Mouse (Mus musculus) gastrocnemius, postnatal 14 days (tissue): ENCODE results near the gene Srl. TPM values are rescaled to one million over a fixed set of nuclear protein-coding genes. Genes with fewer than 3 reads are reported as not detected.

Experiments
- DNase-seq: peaks from one replicate; pipeline ENCODE4 v3.0.0; 2021; ENCODE audit warnings: mixed read lengths
- intact Hi-C: fragments of 180-260 bp; cut with DNase I; formaldehyde crosslinking; loops from one replicate; pipeline ENCODE4 v1.15.1; 2025; ENCODE audit warnings: low total_unique reads
- total RNA-seq, 2 experiments: library from RNA; stranded (reverse); gene quantifications; 2 replicates each; pipeline ENCODE4 v1.2.3; 2021

Srl gene
- total RNA-seq, 2 experiments from 2014 or later: 1,512 to 1,606 TPM

- intact Hi-C loops: no loop called here
- peak; percentile 61 for DNase-seq
Measured at GRCm38 (mm10) chr16:4522879-4523278, 18.7 kb downstream of the Srl start.

GRCm38 (mm10) chr16:4521735-4522530 is 19.7 kb downstream of the Srl start:
- DNase-seq: peak; percentile 53
- intact Hi-C loops: no loop called here

DNA sequence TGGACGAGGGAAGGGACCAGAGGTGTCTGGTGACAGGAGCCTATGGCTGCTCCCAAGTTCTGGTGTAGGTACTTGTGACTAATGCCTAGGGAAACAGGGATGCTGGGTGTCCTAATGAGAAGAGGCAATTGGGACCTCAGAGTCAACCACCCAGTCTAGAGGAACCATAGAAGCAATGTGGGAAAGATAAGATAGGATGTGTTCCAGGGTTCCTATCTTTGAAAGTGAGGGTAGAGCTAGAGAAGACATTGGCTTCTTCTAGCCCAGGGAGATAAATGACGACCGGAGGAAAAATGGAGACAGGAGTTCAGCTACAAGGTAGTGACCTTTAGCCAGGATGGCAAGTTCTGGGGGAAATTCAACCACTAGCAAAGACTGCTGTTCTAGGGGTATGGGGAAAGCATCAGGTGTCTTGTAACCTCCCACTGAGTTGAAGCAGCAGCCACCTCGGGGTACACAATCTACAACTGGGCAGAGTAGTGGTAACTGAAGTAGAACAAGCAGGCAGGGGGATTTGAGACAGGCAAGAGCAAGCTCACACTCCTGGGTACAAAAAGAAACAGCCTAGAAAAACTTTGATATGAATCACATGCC is 20.4 kb downstream of the Srl start:
- intact Hi-C loops: no loop called here

DNA sequence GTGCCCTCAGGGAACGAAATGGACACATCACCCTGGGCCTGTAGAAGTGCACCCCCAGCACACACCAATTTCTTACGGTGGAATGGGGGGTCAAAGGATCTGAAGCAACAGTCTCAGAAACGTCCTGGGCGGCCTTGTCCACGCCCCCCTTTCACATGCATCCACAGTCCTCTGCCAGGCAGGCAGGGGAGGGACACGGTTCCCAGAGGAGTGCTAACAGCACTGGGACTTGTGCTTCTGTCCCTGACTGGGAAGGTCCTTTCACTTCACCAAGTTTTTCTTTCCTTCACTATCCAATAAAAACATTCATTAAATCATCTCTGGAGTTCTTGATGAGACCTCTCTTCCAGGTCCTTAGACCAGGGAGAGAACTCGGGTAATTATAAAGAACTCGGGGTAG is 20.9 kb downstream of the Srl start:
- intact Hi-C loops: no loop called here
- no peak for DNase-seq

More for the DNA sequence above, 20.4 kb downstream of the Srl start:
- no peak for DNase-seq

- no peak for DNase-seq
Measured at GRCm38 (mm10) chr16:4519825-4520224, 21.8 kb downstream of the Srl start.

DNA sequence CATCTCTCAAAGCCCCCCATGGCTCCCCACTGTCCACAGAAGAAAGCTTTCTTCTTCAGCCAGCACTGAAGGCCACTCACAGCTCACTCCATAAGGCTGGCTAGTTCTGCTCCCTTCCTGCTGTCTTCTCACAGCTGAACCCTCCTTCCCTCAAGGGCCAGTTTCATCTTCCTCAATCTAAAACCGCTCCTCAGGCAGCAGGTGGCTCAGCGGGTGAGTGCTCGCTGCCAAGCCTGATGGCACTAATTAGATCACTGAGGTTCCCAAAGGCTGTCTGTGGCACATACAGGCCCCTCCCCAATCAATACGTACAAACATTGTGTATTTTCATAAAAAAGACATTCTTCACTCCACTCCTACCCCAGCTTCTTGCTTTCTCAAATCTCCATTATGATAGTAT is 22.5 kb downstream of the Srl start:
- no peak for DNase-seq
- intact Hi-C loops: no loop called here

More at GRCm38 (mm10) chr16:4519825-4520224, 21.8 kb downstream of the Srl start:
- intact Hi-C loops: no loop called here

DNA sequence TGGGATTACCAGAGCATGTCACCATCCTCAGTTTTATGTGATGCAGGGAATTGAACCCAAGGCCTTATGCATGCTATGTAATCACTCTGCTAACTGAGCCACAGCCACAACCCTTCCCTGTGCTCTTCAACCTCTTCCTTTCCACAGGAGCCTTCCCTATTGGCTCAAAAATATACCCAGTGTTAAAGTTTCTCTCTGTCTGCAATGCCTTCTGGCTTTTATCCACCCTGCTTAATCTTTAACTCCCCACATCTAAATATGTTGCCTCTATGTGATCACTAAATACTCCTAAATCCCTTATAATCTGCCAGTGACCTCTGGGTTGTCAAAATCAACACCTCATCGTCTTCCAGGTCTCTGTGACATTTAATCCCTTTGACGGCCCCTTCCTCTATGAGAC is 23.7 kb downstream of the Srl start:
- intact Hi-C loops: no loop called here
- no peak for DNase-seq

GRCm38 (mm10) chr16:4514383-4514782 is 27.2 kb downstream of the Srl start:
- intact Hi-C loops: no loop called here
- no peak for DNase-seq

GRCm38 (mm10) chr16:4512661-4513438 is 28.8 kb downstream of the Srl start:
- DNase-seq: peak; percentile 88
- intact Hi-C loops: no loop called here

DNA sequence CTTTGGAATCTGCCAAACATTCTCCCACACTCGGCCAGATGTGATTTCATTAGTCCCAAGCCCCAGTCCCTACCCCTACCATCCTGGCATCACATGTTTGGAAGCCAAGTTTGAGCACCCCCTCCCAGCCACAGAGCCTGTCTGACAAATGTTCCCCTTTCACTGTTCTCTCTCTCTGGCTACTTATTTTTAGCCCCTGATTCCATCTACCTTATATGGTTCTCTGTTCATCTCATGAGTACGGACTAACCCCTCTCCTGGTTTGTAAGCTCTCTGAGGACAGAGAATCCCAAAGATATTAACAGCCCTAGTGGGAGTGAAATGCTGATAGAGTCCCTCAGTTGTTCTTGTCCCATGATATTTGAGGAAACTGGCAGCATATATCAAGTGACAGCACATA is 30.2 kb downstream of the Srl start:
- no peak for DNase-seq
- intact Hi-C loops: no loop called here

GRCm38 (mm10) chr16:4506181-4506580 is 35.4 kb downstream of the Srl start:
- DNase-seq: no peak
- intact Hi-C loops: no loop called here

DNA sequence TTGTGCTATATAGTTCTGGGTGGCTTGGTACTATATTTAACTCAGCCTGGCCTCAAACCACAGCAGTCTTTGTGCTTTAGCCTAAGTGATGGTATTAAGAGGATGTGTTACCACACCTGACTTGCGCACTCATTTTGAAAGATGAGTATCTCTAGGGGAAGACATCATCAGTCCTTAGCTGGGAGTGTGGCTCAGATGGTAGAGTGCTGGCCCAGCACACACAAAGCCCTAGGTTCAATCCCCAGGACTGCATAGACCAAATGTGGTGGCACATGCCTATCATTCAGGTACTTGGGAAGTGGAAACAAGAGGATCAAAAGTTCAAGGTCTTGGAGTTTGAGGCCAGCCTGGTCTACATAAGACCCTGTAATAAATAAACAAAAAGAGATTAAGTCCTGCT is 38.1 kb downstream of the Srl start:
- DNase-seq: no peak
- intact Hi-C loops: no loop called here

- intact Hi-C loops: no loop called here
- no peak for DNase-seq
Measured at GRCm38 (mm10) chr16:4502568-4502967, 39.0 kb downstream of the Srl start.

DNA sequence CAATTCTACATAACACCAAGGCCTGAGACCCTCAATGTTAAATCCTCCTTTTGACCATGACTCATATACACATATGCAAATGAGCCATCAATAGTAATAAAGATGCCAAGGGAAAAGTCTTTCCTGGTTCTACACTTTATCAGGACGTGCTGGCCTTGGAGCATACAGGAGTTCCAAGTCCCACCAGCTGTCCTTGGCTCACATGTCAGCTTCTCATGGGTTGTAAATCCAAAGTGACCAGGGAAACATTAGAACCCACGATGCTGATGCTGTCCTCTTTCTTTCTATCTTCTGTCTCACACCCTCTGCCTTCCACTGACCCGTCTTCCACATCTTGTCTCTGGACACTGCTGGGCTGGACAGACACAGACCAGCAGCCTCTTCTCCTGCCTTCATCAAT is 39.9 kb downstream of the Srl start:
- intact Hi-C loops: no loop called here
- DNase-seq: no peak

DNA sequence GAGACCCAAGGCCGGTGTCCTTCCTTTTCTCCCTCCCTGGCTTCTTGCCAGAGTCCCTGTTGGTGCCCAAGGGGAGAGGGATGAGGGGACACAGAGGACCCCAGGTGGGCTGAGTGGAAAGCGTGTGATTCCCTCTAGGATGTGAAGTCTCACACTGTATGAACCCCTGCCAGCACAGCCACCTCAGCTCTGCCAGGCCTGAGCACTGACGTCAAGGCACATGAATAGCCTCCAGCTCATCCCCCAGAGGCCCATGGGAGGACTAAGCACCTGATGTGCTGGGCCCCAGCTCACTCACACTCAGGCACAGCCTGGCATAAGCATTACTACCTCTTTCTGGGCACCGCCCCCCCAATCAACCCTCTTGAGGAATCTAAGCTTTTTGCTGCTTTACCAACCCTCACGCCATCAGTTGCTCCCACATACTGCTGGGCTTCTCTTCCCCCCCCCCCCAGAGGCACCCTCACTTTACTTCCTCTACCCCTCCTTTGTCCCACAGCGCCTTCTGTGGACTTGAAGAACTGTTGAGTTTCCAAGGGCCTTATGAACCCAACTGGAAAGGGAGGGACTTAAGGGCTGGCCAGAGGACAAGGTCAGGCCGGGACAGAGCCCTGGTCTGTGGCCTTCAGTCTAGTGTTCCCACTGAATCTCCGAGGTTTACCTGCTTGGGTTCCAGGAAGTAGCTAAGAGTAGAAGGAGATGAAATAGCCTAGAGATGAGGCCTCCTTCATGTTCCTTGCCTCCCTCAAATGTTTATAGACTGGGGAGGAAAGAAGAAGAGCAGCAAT is 40.8 kb downstream of the Srl start:
- peak; percentile 65 for DNase-seq

DNA sequence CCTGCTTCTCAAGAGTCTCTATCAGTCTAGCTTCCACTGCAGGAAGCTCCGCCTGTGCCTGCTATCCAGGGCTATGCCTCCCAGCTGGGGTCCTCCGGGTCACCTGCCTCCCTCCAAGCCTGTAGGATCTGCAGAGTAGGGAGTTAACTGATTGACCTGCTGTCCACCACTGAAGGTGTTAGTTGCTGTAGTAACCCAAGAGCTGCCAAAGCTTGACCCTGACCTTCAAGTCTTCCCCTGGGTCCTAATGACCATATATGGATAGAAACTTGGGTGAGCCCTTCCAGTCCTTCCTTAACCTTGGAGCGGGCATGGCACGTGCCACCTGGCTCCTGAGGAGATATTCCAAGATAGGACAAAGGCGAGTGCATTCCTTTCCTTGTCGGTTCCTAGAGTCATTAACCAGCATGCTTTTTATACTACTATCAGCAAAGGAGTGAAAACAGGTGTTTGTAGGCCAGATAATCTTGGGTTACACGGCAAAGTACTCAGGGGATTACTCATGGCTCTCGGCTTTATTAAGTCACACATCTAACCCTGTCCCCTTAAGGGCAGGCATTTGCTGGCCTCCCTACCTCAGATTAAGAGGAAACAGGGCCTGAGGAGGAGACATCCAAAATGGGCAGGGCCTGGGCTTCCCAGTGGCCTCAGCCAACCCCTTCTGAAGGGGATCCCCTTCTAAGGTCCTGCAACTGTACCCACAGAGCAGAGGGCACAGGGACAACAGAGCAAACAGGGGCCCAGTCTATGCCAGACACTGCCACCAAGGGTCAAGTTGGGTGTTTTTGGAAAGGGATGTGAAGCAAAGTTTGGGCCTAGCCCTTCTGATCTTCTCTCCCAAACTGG is 43.6 kb downstream of the Srl start:
- DNase-seq: peak; percentile 36
- intact Hi-C loops: loop anchor here (10.0 kb wide), 1 partner anchor 107 kb away; no protein-coding TSS in a partner anchor

More for the DNA sequence above, 40.8 kb downstream of the Srl start:
- intact Hi-C loops: no loop called here

GRCm38 (mm10) chr16:4496470-4496869 is 45.1 kb downstream of the Srl start:
- intact Hi-C loops: loop anchor here (10.0 kb wide), 1 partner anchor 108 kb away; no protein-coding TSS in a partner anchor
- DNase-seq: no peak

GRCm38 (mm10) chr16:4495861-4496260 is 45.8 kb downstream of the Srl start:
- DNase-seq: no peak
- intact Hi-C loops: loop anchor here (10.0 kb wide), 1 partner anchor 109 kb away; no protein-coding TSS in a partner anchor
